Mouse (Mus musculus) effector memory CD4-positive, alpha-beta T cell, adult 5 months (primary cell): ENCODE measurements around the gene Dlx1. TPM values are rescaled to one million over a fixed set of nuclear protein-coding genes. Genes with fewer than 3 reads are reported as not detected.

ENCODE experiments used
- polyA plus RNA-seq: library from polyadenylated mRNA; unstranded; fragments of 100-300 nt; shearing (Covaris generic); gene quantifications from one replicate; pipeline ENCODE4 v1.2.1, GENCODE M21; 2017

Gene Dlx1
- not detected for polyA plus RNA-seq

GRCm38 (mm10) chr2:71528014-71528713 lies at the start of gene Dlx1:
Gene Dlx1 (plus strand): TSS chr2:71528113.

GRCm38 (mm10) chr2:71546640-71547071 lies 18.7 kb downstream of the Dlx1 start, which contains the start of gene Dlx2:
Gene Dlx2 (minus strand): TSS chr2:71546754.

Other genes starting within 250 kb of the Dlx1 start
- 63.2 TPM for gene Slc25a12, start 160.4 kb upstream of the Dlx1 start, polyA plus RNA-seq
- 57.0 TPM for gene Hat1, start 139.2 kb upstream of the Dlx1 start, polyA plus RNA-seq
- gene Metap1d, start 74.8 kb upstream of the Dlx1 start, polyA plus RNA-seq, result 43.2 TPM
- gene Dlx2, start 18.6 kb downstream of the Dlx1 start, polyA plus RNA-seq, result not detected
- 55.2 TPM for gene Itga6, start 217.5 kb downstream of the Dlx1 start, polyA plus RNA-seq